Mouse (Mus musculus): ENCODE results near the gene Myh14.

DNA sequence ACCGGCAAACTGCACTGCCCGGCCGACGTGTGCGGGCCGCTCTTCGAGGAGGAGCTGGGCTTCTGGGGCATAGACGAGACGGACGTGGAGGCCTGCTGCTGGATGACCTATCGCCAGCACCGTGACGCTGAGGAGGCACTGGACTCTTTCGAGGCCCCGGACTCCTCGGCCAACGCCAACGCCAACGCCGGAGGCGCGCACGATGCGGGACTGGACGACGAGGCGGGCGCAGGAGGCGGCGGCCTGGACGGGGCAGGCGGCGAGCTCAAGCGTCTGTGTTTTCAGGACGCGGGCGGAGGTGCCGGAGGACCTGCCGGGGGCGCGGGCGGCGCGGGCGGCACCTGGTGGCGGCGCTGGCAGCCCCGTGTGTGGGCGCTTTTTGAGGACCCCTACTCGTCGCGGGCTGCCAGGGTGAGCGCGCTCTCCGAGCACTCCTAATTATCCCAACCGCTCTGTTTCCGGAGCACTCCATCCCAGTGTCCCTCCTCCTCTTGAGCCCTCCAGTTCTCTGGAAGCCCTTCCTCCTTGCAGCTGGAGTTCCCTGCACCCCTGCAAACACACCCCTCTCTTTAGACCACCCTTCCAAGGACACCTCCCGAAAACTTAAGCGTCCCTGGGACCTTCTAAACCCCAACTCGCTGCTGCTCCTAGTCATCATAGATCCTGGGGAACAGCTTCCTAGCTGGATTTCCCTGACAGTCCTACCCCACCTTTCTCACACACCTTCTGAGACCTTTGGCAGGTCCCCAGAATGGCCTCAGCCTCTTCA is 79.1 kb downstream of the Myh14 start:
- TF ChIP-seq CTCF (IDR thresholded peaks at IDR 0.05; ENCODE audit: low read depth, low read length) (no peak), EP300 (IDR thresholded peaks at IDR 0.05; ENCODE audit: insufficient read depth, low read depth, low read length) (no peak), POLR2A (IDR thresholded peaks at IDR 0.05; ENCODE audit: insufficient read depth, low read length) (no peak)

Measured in ES-Bruce4 (cell line).